Mouse (Mus musculus) cerebellum, adult 2 months (tissue): ENCODE results near the gene Pih1d1.

ENCODE experiments used
- CTCF ChIP-seq: fragments of 200-500 bp; IDR thresholded peaks from 2 replicates; pipeline ENCODE4 v1.5.1; 2011; ENCODE audit warnings: low read depth, mild to moderate bottlenecking, control low read depth, low read length, moderate library complexity, borderline replicate concordance; ENCODE audit not compliant: insufficient read depth
- POLR2A ChIP-seq: fragments of 200-500 bp; IDR thresholded peaks from 2 replicates; pipeline ENCODE4 v1.6.1; 2011; ENCODE audit warnings: low read length, control low read depth, borderline replicate concordance; ENCODE audit not compliant: insufficient read depth

DNA sequence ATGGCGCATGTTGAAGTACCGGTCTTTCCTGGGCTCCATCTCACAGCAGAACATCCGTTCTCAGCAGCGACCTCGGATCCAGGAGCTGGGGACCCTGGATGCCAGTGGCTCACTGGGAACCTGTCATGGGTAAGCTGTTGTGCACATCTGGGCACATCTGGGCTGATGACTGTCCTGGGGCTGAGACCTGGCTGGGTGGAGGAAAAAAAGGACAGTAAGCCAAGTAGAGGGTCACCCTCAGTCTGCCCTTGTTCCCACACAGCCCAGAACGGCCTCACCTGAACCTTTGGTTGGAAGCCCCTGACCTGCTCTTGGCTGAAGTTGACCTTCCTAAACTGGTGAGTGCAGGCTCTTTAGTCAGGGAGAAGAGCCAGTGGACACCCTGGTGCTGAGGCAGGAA is 4.9 kb downstream of the Pih1d1 start:
- TF ChIP-seq CTCF = no peak
- TF ChIP-seq POLR2A = no peak
